Mouse (Mus musculus) fat pad, adult 2 months (tissue): Measurements from ENCODE around the gene Osbpl8.
"Not testable (repeated sequence)": the region's sequence is repeated elsewhere in the genome, so short reads cannot be mapped to it uniquely, and the experiment has no call there.

Experiments used
- DNase-seq: peaks from one replicate; pipeline ENCODE4 v3.0.0-alpha.2; 2011; ENCODE audit warnings: low read depth, low spot score; ENCODE audit errors: extremely low read depth

Gene Osbpl8

GRCm38 (mm10) chr10:111164304-111165218 lies at the start of gene Osbpl8:
Gene Osbpl8 (plus strand): TSS chr10:111164752.
- DNase-seq = no peak

GRCm38 (mm10) chr10:111117198-111117845 lies 47.2 kb upstream of the Osbpl8 start:
- DNase-seq = no peak

DNA sequence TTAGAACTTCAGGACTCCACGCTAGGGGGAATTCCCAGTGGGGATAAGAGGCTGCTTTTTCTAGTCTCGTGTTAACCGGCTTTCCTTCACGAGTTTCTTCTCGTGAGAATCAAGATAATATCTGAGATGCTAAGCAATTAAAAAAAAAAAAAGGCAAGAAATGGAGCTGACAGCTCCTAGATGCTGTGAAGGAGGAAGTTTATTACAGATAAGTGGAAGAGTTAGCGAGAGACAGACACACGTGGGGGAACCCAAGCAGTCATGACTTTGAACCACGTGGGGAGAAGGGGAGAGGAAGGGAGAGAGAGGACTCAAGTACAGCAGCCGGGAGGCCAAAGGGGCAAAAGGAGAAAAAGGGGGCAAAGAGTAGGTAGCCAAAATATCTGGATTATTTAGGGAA lies 46.3 kb upstream of the Osbpl8 start:
- no peak for DNase-seq

GRCm38 (mm10) chr10:111118991-111119650 lies 45.4 kb upstream of the Osbpl8 start:
- no peak for DNase-seq

- no peak for DNase-seq
Measured at GRCm38 (mm10) chr10:111119756-111120155, 44.8 kb upstream of the Osbpl8 start.

DNA sequence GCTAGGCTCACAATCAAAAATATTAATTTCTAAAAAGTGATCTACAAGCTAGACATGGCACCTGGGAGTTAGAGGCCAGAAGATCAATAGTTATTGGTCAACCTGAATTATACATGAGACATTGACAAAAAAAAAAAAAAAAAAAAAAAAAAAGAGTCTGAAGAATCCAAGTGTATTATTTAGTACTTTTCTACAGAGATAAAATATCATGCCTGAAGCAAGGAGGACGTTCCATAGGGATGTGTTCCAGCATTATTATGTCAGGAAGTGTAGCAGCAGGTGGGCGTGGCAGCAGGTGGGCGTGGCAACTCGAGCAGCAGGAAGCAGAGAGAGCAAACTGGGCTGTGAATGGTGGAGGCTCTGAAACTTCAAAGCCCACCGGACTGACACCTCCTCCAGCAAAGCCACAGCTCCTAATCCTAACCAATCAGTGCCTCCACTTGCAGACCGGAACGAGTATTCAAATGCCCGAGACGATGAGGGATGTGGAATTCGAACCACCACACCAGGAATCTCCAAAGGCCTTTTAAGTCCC lies 41.6 kb upstream of the Osbpl8 start:
- DNase-seq = no peak

GRCm38 (mm10) chr10:111124175-111124574 lies 40.4 kb upstream of the Osbpl8 start:
- DNase-seq = no peak

DNA sequence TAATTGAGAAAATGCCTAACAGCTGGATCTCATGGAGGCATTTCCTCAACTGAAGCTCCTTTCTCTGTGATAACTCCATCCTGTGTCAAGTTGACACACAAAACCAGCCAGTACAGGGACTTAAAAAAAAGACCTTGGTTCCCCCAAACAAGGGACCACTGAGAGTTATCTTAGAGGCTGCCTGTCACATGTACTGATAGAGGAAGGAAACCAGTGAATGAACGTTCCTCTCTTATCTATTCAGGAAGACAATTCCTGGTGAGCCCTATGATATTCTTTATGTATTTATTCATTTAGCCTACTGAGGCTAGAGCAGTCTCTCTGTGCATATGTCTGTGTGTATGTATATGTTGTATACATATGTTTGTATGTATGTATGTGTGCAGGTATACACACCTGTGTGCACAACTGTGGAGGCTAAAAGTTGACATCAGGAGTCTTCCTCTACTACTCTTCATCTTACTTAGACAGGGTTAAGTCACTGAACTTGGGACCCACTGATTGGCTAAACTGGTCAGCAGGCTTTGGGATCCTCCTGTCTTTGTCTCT lies 39.7 kb upstream of the Osbpl8 start:
- no peak for DNase-seq

GRCm38 (mm10) chr10:111127388-111127787 lies 37.2 kb upstream of the Osbpl8 start:
- DNase-seq = no peak

DNA sequence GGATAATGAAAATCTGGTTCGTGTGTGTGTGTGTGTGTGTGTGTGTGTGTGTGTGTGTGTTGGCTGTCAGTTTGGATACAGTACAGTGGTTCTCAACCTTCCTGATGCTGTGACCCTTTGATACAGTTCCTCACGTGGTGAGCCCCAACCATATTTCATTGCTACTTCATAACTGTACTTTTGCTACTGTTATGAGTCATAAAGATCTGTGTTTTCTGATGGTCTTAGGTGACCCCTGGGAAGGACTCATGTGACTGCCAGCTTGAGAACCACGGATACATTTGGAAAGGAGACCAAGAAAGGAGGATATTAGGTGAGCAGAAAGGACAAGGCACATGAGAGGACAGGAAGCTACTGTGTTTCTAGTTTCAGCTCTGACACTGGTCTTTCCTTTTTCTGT lies 36.1 kb upstream of the Osbpl8 start:
- no peak for DNase-seq

- no peak for DNase-seq
Measured at GRCm38 (mm10) chr10:111129867-111130620, 34.5 kb upstream of the Osbpl8 start.

GRCm38 (mm10) chr10:111130872-111131271 lies 33.7 kb upstream of the Osbpl8 start:
- DNase-seq = no peak

- DNase-seq = no peak
Measured at GRCm38 (mm10) chr10:111133271-111133670, 31.3 kb upstream of the Osbpl8 start.

DNA sequence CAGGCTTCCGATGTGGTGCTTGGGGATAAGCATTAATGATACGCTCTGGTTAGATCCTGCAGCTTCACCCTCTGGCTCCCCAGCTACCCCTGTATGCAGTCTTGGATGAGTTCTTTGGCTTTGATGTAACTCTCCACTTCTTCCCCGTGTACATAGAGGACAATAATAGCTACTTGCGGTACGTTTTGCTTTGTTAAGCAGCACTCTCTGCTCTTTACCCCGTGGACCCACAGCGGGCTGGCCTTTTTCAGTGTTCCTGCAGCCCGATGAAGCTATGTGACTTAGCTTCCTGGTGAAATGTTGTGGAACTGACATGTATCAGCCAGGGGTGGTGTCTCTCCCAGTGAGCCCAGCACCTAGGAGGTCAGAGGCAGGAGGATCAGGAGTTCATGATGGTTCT lies 30.6 kb upstream of the Osbpl8 start:
- no peak for DNase-seq

- DNase-seq = no peak
Measured at GRCm38 (mm10) chr10:111134412-111134957, 30.1 kb upstream of the Osbpl8 start.

- DNase-seq = not testable (repeated sequence)
Measured at GRCm38 (mm10) chr10:111136306-111136705, 28.2 kb upstream of the Osbpl8 start.

GRCm38 (mm10) chr10:111137905-111138304 lies 26.6 kb upstream of the Osbpl8 start:
- no peak for DNase-seq

GRCm38 (mm10) chr10:111139170-111139569 lies 25.4 kb upstream of the Osbpl8 start:
- DNase-seq = no peak

- no peak for DNase-seq
Measured at GRCm38 (mm10) chr10:111139881-111140280, 24.7 kb upstream of the Osbpl8 start.

DNA sequence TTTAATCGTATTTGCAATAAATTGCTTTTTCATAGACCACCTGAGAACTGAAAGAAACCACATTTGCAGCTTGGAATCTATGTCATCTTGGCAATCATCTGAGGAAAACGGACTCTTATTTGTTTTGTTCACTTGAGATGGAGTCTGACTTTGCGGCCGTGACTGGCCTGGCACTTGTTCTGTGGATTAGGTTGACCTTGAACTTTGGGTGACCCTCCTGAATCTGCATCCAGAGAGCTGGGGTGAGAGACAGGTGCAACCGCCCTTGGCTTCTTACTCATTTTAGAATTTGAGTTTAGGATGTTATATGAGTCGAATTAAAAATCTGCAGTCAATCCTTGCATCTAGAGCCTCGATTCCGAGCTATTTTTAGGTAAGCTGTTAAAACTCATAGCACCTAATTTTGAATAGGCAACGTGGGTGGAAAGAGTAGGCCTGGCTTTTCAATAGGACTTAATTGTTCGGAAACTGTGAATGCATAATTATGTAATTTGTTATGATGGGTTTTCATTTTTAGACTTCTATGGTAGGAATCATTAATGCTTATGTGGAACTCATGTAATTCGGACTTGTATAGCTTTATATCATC lies 20.1 kb upstream of the Osbpl8 start:
- no peak for DNase-seq
